Mouse (Mus musculus) erythroblast, embryonic 14.5 days (primary cell): Measurements from ENCODE around the gene Ifnar2. TPM values are rescaled to one million over a fixed set of nuclear protein-coding genes. Genes with fewer than 3 reads are reported as not detected.

ENCODE experiments used
- H3K27me3 ChIP-seq: 2 replicates; pipeline ENCODE4 v1.6.1; 2012; ENCODE audit warnings: inconsistent platforms; ENCODE audit not compliant: control insufficient read depth
- H3K36me3 ChIP-seq: 2 replicates; pipeline ENCODE4 v1.6.1; 2012; ENCODE audit warnings: mild to moderate bottlenecking, inconsistent platforms; ENCODE audit not compliant: control insufficient read depth
- H3K4me1 ChIP-seq: 2 replicates; pipeline ENCODE4 v1.6.1; 2012; ENCODE audit warnings: inconsistent platforms; ENCODE audit not compliant: control insufficient read depth
- H3K4me3 ChIP-seq: replicated peaks from 2 replicates; pipeline ENCODE3; 2012; ENCODE audit warnings: moderate library complexity, mild to moderate bottlenecking, inconsistent platforms
- H3K9me3 ChIP-seq: 2 replicates; pipeline ENCODE4 v1.6.1; 2012; ENCODE audit warnings: low read length, inconsistent platforms, mixed read lengths; ENCODE audit not compliant: control insufficient read depth
- GATA1 ChIP-seq: IDR thresholded peaks from 2 replicates; pipeline ENCODE4 v1.6.1; 2012; ENCODE audit warnings: low read length, inconsistent platforms, mixed read lengths
- TAL1 ChIP-seq: IDR thresholded peaks from 3 replicates; pipeline ENCODE4 v1.6.1; 2012; ENCODE audit warnings: low read length, inconsistent platforms, mixed read lengths
- polyA plus RNA-seq: library from polyadenylated mRNA; stranded (reverse); fragments of >175 nt; gene quantifications from 2 replicates; pipeline ENCODE4 v1.2.3, GENCODE M21; 2012

The Ifnar2 gene
- polyA plus RNA-seq, 1 experiment = 7.3 TPM

- Histone ChIP-seq H3K36me3 (peaks cover 98% of the 10 kb centered on the region), H3K27me3 (no peaks in the 10 kb centered on the region), H3K4me1 (peaks cover 51% of the 10 kb centered on the region), H3K4me3 (no peak overlapping the region), H3K9me3 (no peaks in the 10 kb centered on the region; the same call in 1 of the 2 replicates)
- TF ChIP-seq TAL1 = no peak
- no peak for TF ChIP-seq GATA1
Measured at GRCm38 (mm10) chr16:91382261-91382790, 9.7 kb downstream of the Ifnar2 start.

- Histone ChIP-seq H3K4me3 (no peak overlapping the region), H3K9me3 (peaks cover 3% of the 10 kb centered on the region), H3K27me3 (no peaks in the 10 kb centered on the region), H3K4me1 (peaks cover 41% of the 10 kb centered on the region), H3K36me3 (peaks cover 97% of the 10 kb centered on the region)
- TF ChIP-seq GATA1 (no peak), TAL1 (no peak)
Measured at GRCm38 (mm10) chr16:91384221-91384620, 11.6 kb downstream of the Ifnar2 start.

- Histone ChIP-seq H3K4me3 (no peak overlapping the region), H3K9me3 (peaks cover 11% of the 10 kb centered on the region), H3K36me3 (peaks cover 98% of the 10 kb centered on the region), H3K27me3 (no peaks in the 10 kb centered on the region; the same call in 1 of the 2 replicates), H3K4me1 (peaks cover 27% of the 10 kb centered on the region)
- no peak for TF ChIP-seq TAL1
- no peak for TF ChIP-seq GATA1
Measured at GRCm38 (mm10) chr16:91385621-91386020, 13.0 kb downstream of the Ifnar2 start.

- H3K27me3 ChIP-seq = no peaks in the 10 kb centered on the region; the same call in 1 of the 2 replicates
- H3K36me3 ChIP-seq = peaks cover 98% of the 10 kb centered on the region
- H3K4me3 ChIP-seq = no peak overlapping the region
- H3K9me3 ChIP-seq = peaks cover 11% of the 10 kb centered on the region
- H3K4me1 ChIP-seq = peaks cover 22% of the 10 kb centered on the region
- TF ChIP-seq TAL1 (no peak), GATA1 (no peak)
Measured at GRCm38 (mm10) chr16:91386419-91387120, 14.0 kb downstream of the Ifnar2 start.

- H3K4me1 ChIP-seq = peaks cover 19% of the 10 kb centered on the region
- no peak overlapping the region for H3K4me3 ChIP-seq
- H3K27me3 ChIP-seq = no peaks in the 10 kb centered on the region; the same call in 1 of the 2 replicates
- H3K9me3 ChIP-seq = peaks cover 11% of the 10 kb centered on the region
- peaks cover 98% of the 10 kb centered on the region for H3K36me3 ChIP-seq
- TF ChIP-seq GATA1 = no peak
- TF ChIP-seq TAL1 = no peak
Measured at GRCm38 (mm10) chr16:91387121-91387486, 14.5 kb downstream of the Ifnar2 start.

GRCm38 (mm10) chr16:91390100-91390499 is 17.5 kb downstream of the Ifnar2 start:
- peaks cover 11% of the 10 kb centered on the region for H3K9me3 ChIP-seq
- no peaks in the 10 kb centered on the region; the same call in 1 of the 2 replicates for H3K27me3 ChIP-seq
- peaks cover 23% of the 10 kb centered on the region for H3K4me1 ChIP-seq
- H3K4me3 ChIP-seq = no peak overlapping the region
- no peak for TF ChIP-seq TAL1
- TF ChIP-seq GATA1 = no peak
- H3K36me3 ChIP-seq = peaks cover 98% of the 10 kb centered on the region

GRCm38 (mm10) chr16:91391421-91391820 is 18.8 kb downstream of the Ifnar2 start, which contains the start of gene Gm21970:
Gm21970 (plus strand) TSS chr16:91391721.
- TF ChIP-seq GATA1 (no peak), TAL1 (no peak)
- H3K9me3 ChIP-seq = peaks cover 11% of the 10 kb centered on the region
- H3K4me3 ChIP-seq = no peak within 1 kb of the TSS
- no peaks in the 10 kb centered on the region; the same call in 1 of the 2 replicates for H3K27me3 ChIP-seq
- peaks cover 98% of the 10 kb centered on the region for H3K36me3 ChIP-seq
- H3K4me1 ChIP-seq = peaks cover 34% of the 10 kb centered on the region

GRCm38 (mm10) chr16:91394826-91395410 is 22.3 kb downstream of the Ifnar2 start:
- H3K4me1 ChIP-seq = peaks cover 44% of the 10 kb centered on the region
- peaks cover 2% of the 10 kb centered on the region for H3K9me3 ChIP-seq
- no peaks in the 10 kb centered on the region for H3K27me3 ChIP-seq
- TF ChIP-seq GATA1 = no peak
- H3K4me3 ChIP-seq = no peak overlapping the region
- peaks cover 98% of the 10 kb centered on the region for H3K36me3 ChIP-seq
